Mouse (Mus musculus) MEL (cell line): ENCODE results near the gene Hemk1.

ENCODE experiments used
- CHD2 ChIP-seq: IDR thresholded peaks from 2 replicates; pipeline ENCODE4 v1.6.1; 2011; ENCODE audit warnings: low read length, improper control_type of control experiment
- E2F4 ChIP-seq: IDR thresholded peaks from 2 replicates; pipeline ENCODE4 v1.6.1; 2011; ENCODE audit warnings: low read depth, low read length, improper control_type of control experiment, borderline replicate concordance
- JUND ChIP-seq: IDR thresholded peaks from 2 replicates; pipeline ENCODE4 v1.6.1; 2011; ENCODE audit warnings: low read depth, mild to moderate bottlenecking, improper control_type of control experiment, low read length
- MYC ChIP-seq: IDR thresholded peaks from 2 replicates; pipeline ENCODE4 v1.6.1; 2011; ENCODE audit warnings: low read depth, mild to moderate bottlenecking, low read length, improper control_type of control experiment, moderate library complexity
- POLR2A ChIP-seq, 2 experiments: IDR thresholded peaks; 2 replicates each; pipeline ENCODE4 v1.6.1; 2011 to 2012; ENCODE audit warnings: low read length in 2 of 2, mild to moderate bottlenecking in 2 of 2, control low read depth in 1 of 2, improper control_type of control experiment in 1 of 2, low read depth in 1 of 2, moderate library complexity in 1 of 2; ENCODE audit not compliant: control insufficient read depth in 1 of 2, insufficient read depth in 1 of 2, poor library complexity in 1 of 2
- POLR2AphosphoS2 ChIP-seq: IDR thresholded peaks from 2 replicates; pipeline ENCODE4 v1.6.1; 2011; ENCODE audit warnings: low read length, improper control_type of control experiment
- TBP ChIP-seq: IDR thresholded peaks from 2 replicates; pipeline ENCODE4 v1.8.0; 2011; ENCODE audit warnings: low read depth, low read length, improper control_type of control experiment
- TCF12 ChIP-seq: IDR thresholded peaks from 2 replicates; pipeline ENCODE4 v1.6.1; 2014; ENCODE audit warnings: low read depth, mild to moderate bottlenecking, inconsistent platforms, low read length, improper control_type of control experiment, moderate library complexity
- USF2 ChIP-seq, 2 experiments: IDR thresholded peaks; 2 replicates each; pipeline ENCODE4 v1.6.1; 2011 to 2012; ENCODE audit warnings: improper control_type of control experiment in 2 of 2, low read length in 2 of 2, borderline replicate concordance in 1 of 2, inconsistent platforms in 1 of 2, low read depth in 1 of 2, mild to moderate bottlenecking in 1 of 2; ENCODE audit not compliant: insufficient read depth in 1 of 2
- ZC3H11A ChIP-seq: IDR thresholded peaks from 2 replicates; pipeline ENCODE4 v1.6.1; 2012; ENCODE audit warnings: low read depth, mild to moderate bottlenecking, inconsistent platforms, low read length, improper control_type of control experiment
- ZNF384 ChIP-seq: IDR thresholded peaks from 2 replicates; pipeline ENCODE4 v1.6.1; 2012; ENCODE audit warnings: low read depth, mild to moderate bottlenecking, inconsistent platforms, low read length, improper control_type of control experiment

GRCm38 (mm10) chr9:107308346-107309000 is 29.7 kb downstream of the Hemk1 start:
- TF ChIP-seq TBP (no peak), USF2 (IDR thresholded peaks at IDR 0.05; ENCODE audit: borderline replicate concordance in 1 of 2, insufficient read depth in 1 of 2, low read depth in 1 of 2, low read length in 2 of 2) (no peak), MYC (no peak), POLR2AphosphoS2 (no peak), ZC3H11A (no peak), POLR2A (IDR thresholded peaks at IDR 0.05; ENCODE audit: control insufficient read depth in 1 of 2, insufficient read depth in 1 of 2, low read depth in 1 of 2, low read length in 2 of 2, poor library complexity in 1 of 2) (no peak), ZNF384 (no peak), E2F4 (no peak), JUND (no peak), TCF12 (no peak), CHD2 (no peak)
